ENCODE assay signal across 8 mouse cellular contexts in the genomic region with DNA sequence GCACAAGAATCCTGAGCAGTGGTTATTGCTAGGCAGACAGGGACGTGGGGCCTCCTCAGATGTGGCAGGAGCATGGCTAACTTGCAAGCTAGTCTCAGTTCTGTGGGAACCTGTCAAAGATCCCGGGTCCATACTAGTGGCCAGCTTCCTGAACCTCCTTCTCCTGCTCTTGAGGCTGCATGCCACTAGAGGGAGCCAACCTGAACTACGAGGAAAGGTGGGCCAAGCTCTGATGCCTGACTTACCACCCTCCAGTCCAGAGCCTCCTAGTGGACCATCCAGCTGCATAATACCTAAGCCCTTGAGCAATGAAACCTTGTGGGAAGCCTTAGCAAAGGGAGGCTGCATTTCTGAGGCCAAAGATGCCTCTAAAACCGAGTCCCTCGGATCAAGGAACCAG. TPM values are rescaled to one million over a fixed set of nuclear protein-coding genes. Genes with fewer than 3 reads are reported as not detected.
DNase-seq lines count a peak whose midpoint lies in the region; ATAC-seq and TF ChIP-seq lines count a peak whose summit lies in the region.
"Had no signal": no experiment of that assay in that cellular context is flagged by ENCODE, and none has a peak within 500 bp of the region (broad histone marks: within the 10 kb centered on the region; RNA-seq: fewer than 3 reads in every experiment).

No protein-coding gene starts in this region.

- no peak overlapping the region for H3K9ac ChIP-seq in hindbrain, postnatal 0 days (replicated peaks; ENCODE audit: low read length)
- H3K9ac ChIP-seq in midbrain, embryonic 15.5 days, result no peak overlapping the region
- H3K9ac ChIP-seq: lung, embryonic 15.5 days had no signal

- intact Hi-C loops in left cerebral cortex, postnatal 36 days (cut with DNase I), result loop anchor here (2.0 kb wide), 1 partner anchor 169 kb away; no protein-coding TSS in a partner anchor

- H3K4me3 ChIP-seq in hindbrain, postnatal 0 days (ENCODE audit: low read length), result no peak overlapping the region
- H3K4me3 ChIP-seq in midbrain, embryonic 15.5 days, result no peak overlapping the region
- H3K4me3 ChIP-seq: lung, embryonic 15.5 days had no signal

- peak; percentile 94 for TF ChIP-seq CTCF in hindbrain, postnatal 0 days (IDR thresholded peaks at IDR 0.05; ENCODE audit: low read depth)

- no peak overlapping the region for H3K4me2 ChIP-seq in hindbrain, postnatal 0 days (ENCODE audit: low read depth, low read length)
- H3K4me2 ChIP-seq in midbrain, embryonic 15.5 days, result no peak overlapping the region
- H3K4me2 ChIP-seq: lung, embryonic 15.5 days had no signal

- WGBS in hindbrain, postnatal 0 days, result 27% methylated on average over 5 of the region's 5 CpGs
- WGBS in midbrain, embryonic 15.5 days, result 32% methylated on average over 5 of the region's 5 CpGs

- H3K9me3 ChIP-seq in hindbrain, postnatal 0 days (ENCODE audit: low read length), result no peaks in the 10 kb centered on the region
- no peaks in the 10 kb centered on the region for H3K9me3 ChIP-seq in midbrain, embryonic 15.5 days
- H3K9me3 ChIP-seq: lung, embryonic 15.5 days had no signal

- H3K27me3 ChIP-seq in hindbrain, postnatal 0 days (ENCODE audit: insufficient read depth, low read length), result no peaks in the 10 kb centered on the region
- no peaks in the 10 kb centered on the region for H3K27me3 ChIP-seq in midbrain, embryonic 15.5 days (replicated peaks)
- H3K27me3 ChIP-seq: lung, embryonic 15.5 days had no signal

- no peak overlapping the region for H3K27ac ChIP-seq in hindbrain, postnatal 0 days
- no peak overlapping the region for H3K27ac ChIP-seq in midbrain, embryonic 15.5 days
- H3K27ac ChIP-seq: lung, embryonic 15.5 days had no signal

- ATAC-seq in frontal cortex, adult (ENCODE audit: low TSS enrichment), result peak; percentile 72
- ATAC-seq in hindbrain, postnatal 0 days, result peak; percentile 50; the same call in 1 of the 2 replicates
- ATAC-seq in midbrain, embryonic 15.5 days (replicated peaks), result 0 out of 2 replicates have a peak, but pooled peaks have one; percentile 14

- peak; percentile 80 for DNase-seq in R1 (ENCODE audit: low read depth, low spot score)
- DNase-seq in c-Kit-positive CD71-positive TER-119-positive erythroid progenitor cells, embryonic 14.5 days (ENCODE audit: low spot score), result peak; percentile 74
- DNase-seq in hindbrain, postnatal 0 days (ENCODE audit: low spot score), result peak; percentile 83
- peak; percentile 53 to 63 for DNase-seq in left cerebral cortex, postnatal 36 days (ENCODE audit: low spot score in 2 of 2)
- peak; percentile 55 to 74 for DNase-seq in spleen, adult 18-20 months

- H3K36me3 ChIP-seq in hindbrain, postnatal 0 days (ENCODE audit: insufficient read depth, low read length), result peaks cover 20% of the 10 kb centered on the region
- H3K36me3 ChIP-seq in midbrain, embryonic 15.5 days (replicated peaks), result peaks cover 14% of the 10 kb centered on the region

- H3K4me1 ChIP-seq in hindbrain, postnatal 0 days (ENCODE audit: insufficient read depth, low read length), result no peaks in the 10 kb centered on the region
- peaks cover 6% of the 10 kb centered on the region for H3K4me1 ChIP-seq in midbrain, embryonic 15.5 days

RNA-seq across cellular contexts. Expression of gene Nsmce1, which starts 21.5 kb away (rescaled TPM):
- 21.3 and 27.8 TPM in 2 replicates for total RNA-seq in hindbrain, postnatal 0 days (2014; rRNA removed)
- 87.9 and 88.6 TPM in 2 replicates for polyA plus RNA-seq in hindbrain, postnatal 0 days (2015; fragmentation: Nextera tagmentation; extraction: Ambion mirVana)
- total RNA-seq in left cerebral cortex, postnatal 36 days (2021), result 10 to 100 TPM; 13.2 to 15.0 TPM
- 88.3 and 92.3 TPM in 2 replicates for polyA plus RNA-seq in midbrain, embryonic 15.5 days (2015; fragmentation: Nextera tagmentation; extraction: Ambion mirVana)

RNA-seq across cellular contexts. Expression of gene Kdm8, which starts 25.5 kb away (rescaled TPM):
- 7.2 and 7.5 TPM in 2 replicates for total RNA-seq in hindbrain, postnatal 0 days (2014; rRNA removed)
- polyA plus RNA-seq in hindbrain, postnatal 0 days (2015; fragmentation: Nextera tagmentation; extraction: Ambion mirVana), result 4.1 and 5.0 TPM in 2 replicates
- 1 to 10 TPM; 4.1 to 5.1 TPM for total RNA-seq in left cerebral cortex, postnatal 36 days (2021)
- polyA plus RNA-seq in midbrain, embryonic 15.5 days (2015; fragmentation: Nextera tagmentation; extraction: Ambion mirVana), result 5.1 and 5.2 TPM in 2 replicates

Comparison
In these comparisons a context has a peak if more than half of its experiments do, and no peak if none do; other contexts are left out.
1. ATAC-seq: peak in every context shown above with its lines; median percentile 72 in frontal cortex, adult; 50 in hindbrain, postnatal 0 days; 14 in midbrain, embryonic 15.5 days.